Mouse (Mus musculus) cerebellum, adult 2 months (tissue): ENCODE results near the gene Hoxa7. TPM values are rescaled to one million over a fixed set of nuclear protein-coding genes. Genes with fewer than 3 reads are reported as not detected.
A peak's percentile ranks its signal among the peaks of the same experiment; 100 is the strongest.

Source experiments
- DNase-seq, 2 experiments: peaks; one replicate each; pipeline ENCODE4 v3.0.0; 2021
- H3K27ac ChIP-seq: fragments of 200-500 bp; 2 replicates; pipeline ENCODE4 v1.5.1; 2012; ENCODE audit warnings: low read length, control low read depth, inconsistent platforms; ENCODE audit not compliant: insufficient read depth
- H3K27me3 ChIP-seq: fragments of 200-500 bp; 2 replicates; pipeline ENCODE4 v1.6.1; 2012; ENCODE audit warnings: inconsistent platforms, mild to moderate bottlenecking, low read length, moderate library complexity; ENCODE audit not compliant: control insufficient read depth, insufficient read depth
- H3K4me1 ChIP-seq: fragments of 200-500 bp; 2 replicates; pipeline ENCODE4 v1.6.1; 2011; ENCODE audit warnings: low read length; ENCODE audit not compliant: control insufficient read depth, insufficient read depth
- H3K4me3 ChIP-seq: fragments of 200-500 bp; replicated peaks from 2 replicates; pipeline ENCODE3; 2011; ENCODE audit warnings: mild to moderate bottlenecking, low read depth, low read length, control low read depth; ENCODE audit not compliant: insufficient read depth
- CTCF ChIP-seq: fragments of 200-500 bp; IDR thresholded peaks from 2 replicates; pipeline ENCODE4 v1.5.1; 2011; ENCODE audit warnings: low read depth, mild to moderate bottlenecking, control low read depth, low read length, moderate library complexity, borderline replicate concordance; ENCODE audit not compliant: insufficient read depth
- POLR2A ChIP-seq: fragments of 200-500 bp; IDR thresholded peaks from 2 replicates; pipeline ENCODE4 v1.6.1; 2011; ENCODE audit warnings: low read length, control low read depth, borderline replicate concordance; ENCODE audit not compliant: insufficient read depth
- WGBS: fragments of 180-500 bp; shearing (Covaris S2); methylation state at CpG from one replicate; pipeline ENCODE4 v1.1.7; 2018; 5-methylcytosine and 5-hydroxymethylcytosine counted together
- polyA plus RNA-seq: library from polyadenylated mRNA; depleted of rRNA; stranded (reverse); fragments of >200 nt; gene quantifications from 2 replicates; pipeline ENCODE4 v1.2.3, GENCODE M21; 2012

Gene Hoxa7
- polyA plus RNA-seq, 1 experiment: 0.07 TPM

- Histone ChIP-seq H3K27ac (no peak overlapping the region), H3K4me3 (no peak overlapping the region), H3K4me1 (no peaks in the 10 kb centered on the region), H3K27me3 (peaks cover 15% of the 10 kb centered on the region; the same call in 1 of the 2 replicates)
- 3% methylated on average over 64 of the region's 68 CpGs for WGBS
- peak in 1 of 2 experiments; percentile 4 for DNase-seq
- TF ChIP-seq CTCF (no peak), POLR2A (no peak)
Measured at GRCm38 (mm10) chr6:52234428-52235140, 12.9 kb upstream of the Hoxa7 start.

GRCm38 (mm10) chr6:52233546-52234427 is 12.1 kb upstream of the Hoxa7 start:
- Histone ChIP-seq H3K27ac (no peak overlapping the region), H3K27me3 (peaks cover 15% of the 10 kb centered on the region; the same call in 1 of the 2 replicates), H3K4me1 (no peaks in the 10 kb centered on the region), H3K4me3 (no peak overlapping the region)
- DNase-seq: peak in 1 of 2 experiments; percentile 6
- no peak for TF ChIP-seq CTCF
- no peak for TF ChIP-seq POLR2A
- 1% methylated on average over 70 of the region's 70 CpGs for WGBS

GRCm38 (mm10) chr6:52232984-52233545 is 11.4 kb upstream of the Hoxa7 start:
- Histone ChIP-seq H3K4me1 (no peaks in the 10 kb centered on the region), H3K4me3 (no peak overlapping the region), H3K27me3 (peaks cover 13% of the 10 kb centered on the region; the same call in 1 of the 2 replicates), H3K27ac (no peak overlapping the region)
- DNase-seq: peak in 1 of 2 experiments; percentile 7
- TF ChIP-seq POLR2A: no peak
- no peak for TF ChIP-seq CTCF
- WGBS: 2% methylated on average over 23 of the region's 23 CpGs

DNA sequence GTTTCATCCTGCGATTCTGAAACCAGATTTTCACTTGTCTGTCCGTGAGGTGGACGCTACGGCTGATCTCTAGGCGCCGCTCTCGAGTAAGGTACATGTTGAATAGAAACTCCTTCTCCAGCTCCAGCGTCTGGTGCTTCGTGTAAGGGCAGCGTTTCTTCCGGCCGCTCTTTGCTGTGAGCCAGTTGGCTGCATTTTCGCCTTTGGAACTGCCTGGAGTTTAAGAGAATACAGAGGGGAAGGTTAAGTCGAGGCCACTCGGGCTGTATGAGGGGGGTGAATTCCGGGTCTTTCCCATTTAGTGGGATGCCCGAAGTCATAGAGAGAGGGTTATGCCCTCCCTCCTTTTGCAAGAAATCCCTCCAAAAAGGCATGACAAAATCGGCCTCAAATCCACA is 10.9 kb upstream of the Hoxa7 start:
- TF ChIP-seq CTCF: no peak
- no peak for TF ChIP-seq POLR2A
- peaks cover 15% of the 10 kb centered on the region; the same call in 1 of the 2 replicates for H3K27me3 ChIP-seq
- no peak overlapping the region for H3K27ac ChIP-seq
- WGBS: under 1% methylated on average over 18 of the region's 18 CpGs
- DNase-seq: no peak
- no peaks in the 10 kb centered on the region for H3K4me1 ChIP-seq
- H3K4me3 ChIP-seq: no peak overlapping the region

DNA sequence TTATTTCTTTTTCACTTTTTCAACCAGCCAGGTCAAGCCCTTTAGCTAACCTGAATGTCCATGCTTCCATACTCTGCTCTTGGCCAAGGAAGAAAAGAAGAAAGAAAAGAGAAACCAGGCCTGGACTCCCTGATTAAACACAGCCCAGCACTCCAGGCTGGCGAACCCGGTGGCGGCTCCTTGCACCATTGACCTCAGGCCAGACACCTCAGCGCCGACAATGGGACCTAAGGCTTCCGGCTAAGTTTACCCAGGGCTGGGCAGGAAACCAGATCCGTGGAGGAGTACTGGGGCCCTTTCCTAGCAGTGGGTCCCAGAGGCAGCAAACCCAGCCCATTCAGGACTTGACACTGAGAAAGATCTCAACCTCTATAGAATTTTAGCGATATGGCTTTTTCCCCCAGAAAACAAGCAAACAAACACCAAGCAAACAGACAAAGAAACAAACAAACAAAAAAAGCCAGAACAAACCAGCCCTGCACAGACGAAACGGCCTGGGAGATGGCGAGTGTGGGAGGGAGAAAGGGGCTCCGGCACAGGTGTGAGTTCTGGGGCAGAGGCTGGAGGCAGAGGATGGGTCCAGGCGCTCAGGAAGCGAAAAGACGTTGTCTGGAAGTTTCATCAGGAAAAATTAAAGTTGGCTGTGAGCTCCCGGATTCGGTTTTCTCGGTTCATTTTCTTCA is 10.4 kb upstream of the Hoxa7 start:
- Histone ChIP-seq H3K27ac (no peak overlapping the region), H3K4me3 (no peak overlapping the region), H3K4me1 (no peaks in the 10 kb centered on the region), H3K27me3 (peaks cover 14% of the 10 kb centered on the region; the same call in 1 of the 2 replicates)
- DNase-seq: no peak
- WGBS: 2% methylated on average over 18 of the region's 18 CpGs
- TF ChIP-seq CTCF: no peak
- no peak for TF ChIP-seq POLR2A

DNA sequence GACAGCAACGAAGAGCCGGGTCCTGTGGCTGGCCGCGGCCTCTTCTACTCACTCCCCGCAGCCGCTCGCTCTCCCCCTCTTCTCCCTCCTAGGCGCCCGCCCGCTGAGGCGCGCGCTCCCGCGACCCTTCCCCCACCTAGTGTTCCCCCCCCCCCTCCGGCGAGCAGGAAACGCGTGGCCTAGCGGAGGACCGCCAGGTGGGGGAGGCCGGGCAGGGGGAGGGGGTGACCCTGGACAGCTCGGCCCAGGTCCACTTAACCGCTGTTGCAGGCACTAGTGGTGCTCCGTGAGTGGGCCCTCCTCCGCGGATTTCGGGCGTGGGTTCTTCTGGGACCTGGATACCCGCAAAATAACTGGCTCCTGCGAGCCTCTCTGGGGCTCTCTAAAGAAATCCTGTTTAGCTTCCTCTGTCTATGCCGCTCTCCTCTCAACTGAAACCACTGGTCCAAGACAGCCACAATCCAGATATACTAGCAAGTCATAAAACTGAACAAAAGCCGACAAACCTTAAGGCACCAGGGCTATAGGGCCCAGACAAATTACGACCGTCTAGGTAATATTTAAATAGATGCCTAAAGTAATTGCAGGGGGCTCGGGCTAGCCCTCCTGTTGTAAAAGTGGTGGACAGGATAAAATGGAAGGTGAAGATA is 9.0 kb upstream of the Hoxa7 start, which contains the start of gene Hoxa9:
Gene Hoxa9 (minus strand): TSS at position 574 of the 650 bp plus-strand sequence.
- no peaks in the 10 kb centered on the region for H3K4me1 ChIP-seq
- WGBS: 3% methylated on average over 32 of the region's 36 CpGs
- H3K27me3 ChIP-seq: peaks cover 14% of the 10 kb centered on the region; the same call in 1 of the 2 replicates
- DNase-seq: no peak
- no peak within 1 kb of the TSS for H3K27ac ChIP-seq
- no peak within 1 kb of the TSS for H3K4me3 ChIP-seq
- TF ChIP-seq POLR2A: no peak
- no peak for TF ChIP-seq CTCF
